Mouse (Mus musculus) hindbrain, embryonic 12.5 days (tissue): ENCODE measurements around the gene Acvrl1. TPM values are rescaled to one million over a fixed set of nuclear protein-coding genes. Genes with fewer than 3 reads are reported as not detected.

Experiments
- ATAC-seq: fragments of 200-750 bp; cut with Nextera tagmentation; 2 replicates; pipeline ENCODE4 v1.8.0; 2017; ENCODE audit warnings: moderate TSS enrichment; ENCODE audit not compliant: low FRiP score
- H3K27ac ChIP-seq: fragments of 300-500 bp; sonication (generic); 2 replicates; pipeline ENCODE4 v1.5.1; 2016; ENCODE audit warnings: mild to moderate bottlenecking
- H3K27me3 ChIP-seq: fragments of 300-500 bp; sonication (generic); 2 replicates; pipeline ENCODE4 v1.6.1; 2016; ENCODE audit warnings: mild to moderate bottlenecking
- H3K36me3 ChIP-seq: fragments of 300-500 bp; sonication (generic); 2 replicates; pipeline ENCODE4 v1.6.1; 2016; ENCODE audit warnings: mild to moderate bottlenecking
- H3K4me1 ChIP-seq: fragments of 300-500 bp; sonication (generic); 2 replicates; pipeline ENCODE4 v1.6.1; 2016
- H3K4me2 ChIP-seq: fragments of 300-500 bp; sonication (generic); replicated peaks from 2 replicates; pipeline ENCODE4 v1.6.1; 2016; ENCODE audit warnings: mild to moderate bottlenecking
- H3K4me3 ChIP-seq: fragments of 300-500 bp; sonication (generic); 2 replicates; pipeline ENCODE4 v1.5.1; 2016; ENCODE audit warnings: mild to moderate bottlenecking
- H3K9ac ChIP-seq: fragments of 300-500 bp; sonication (generic); 2 replicates; pipeline ENCODE4 v1.6.1; 2016; ENCODE audit warnings: mild to moderate bottlenecking, moderate library complexity
- H3K9me3 ChIP-seq: fragments of 300-500 bp; sonication (generic); replicated peaks from 2 replicates; pipeline ENCODE4 v1.6.1; 2016; ENCODE audit warnings: mild to moderate bottlenecking
- WGBS: fragments of 180-500 bp; shearing (Covaris S2); methylation state at CpG from one replicate; pipeline ENCODE4 v1.1.7; 2016; 5-methylcytosine and 5-hydroxymethylcytosine counted together
- polyA plus RNA-seq: library from polyadenylated mRNA; unstranded; fragments of >200 nt; fragmentation: Nextera tagmentation; extraction: Ambion mirVana; gene quantifications from 2 replicates; pipeline ENCODE4 v1.2.1, GENCODE M21; 2016

The Acvrl1 gene
- polyA plus RNA-seq, 1 experiment from 2014 or later, result 11.6 TPM

GRCm38 (mm10) chr15:101145424-101146099 lies 17.2 kb downstream of the Acvrl1 start:
- peak; percentile 84 for ATAC-seq
- Histone ChIP-seq H3K4me3 (no peak overlapping the region), H3K4me2 (peak overlapping the region; percentile 38), H3K36me3 (no peaks in the 10 kb centered on the region), H3K9me3 (no peaks in the 10 kb centered on the region), H3K27ac (no peak overlapping the region), H3K27me3 (no peaks in the 10 kb centered on the region; the same call in 1 of the 2 replicates), H3K4me1 (peaks cover 42% of the 10 kb centered on the region), H3K9ac (0 out of 2 replicates have a peak overlapping the region, but pooled peaks have one; percentile 13)
- whole genome bisulfite sequencing, result 9% methylated on average over 19 of the region's 19 CpGs

- no peak for ATAC-seq
- no peaks in the 10 kb centered on the region for H3K36me3 ChIP-seq
- H3K4me1 ChIP-seq, result peaks cover 37% of the 10 kb centered on the region
These were observed 18.0 kb downstream of the Acvrl1 start for GRCm38 (mm10) chr15:101146100-101146965.

GRCm38 (mm10) chr15:101147115-101147909 lies 19.0 kb downstream of the Acvrl1 start:
- no peaks in the 10 kb centered on the region for H3K36me3 ChIP-seq
- no peak overlapping the region for H3K27ac ChIP-seq
- H3K4me3 ChIP-seq, result no peak overlapping the region
- H3K27me3 ChIP-seq, result no peaks in the 10 kb centered on the region; the same call in 1 of the 2 replicates
- H3K4me2 ChIP-seq, result no peak overlapping the region
- H3K4me1 ChIP-seq, result peaks cover 37% of the 10 kb centered on the region
- ATAC-seq, result no peak
- no peak overlapping the region for H3K9ac ChIP-seq
- no peaks in the 10 kb centered on the region for H3K9me3 ChIP-seq
- WGBS, result 79% methylated on average over 16 of the region's 16 CpGs

More at GRCm38 (mm10) chr15:101146100-101146965, 18.0 kb downstream of the Acvrl1 start:
- Histone ChIP-seq H3K27ac (peak overlapping the region; percentile 44; the same call in 1 of the 2 replicates), H3K27me3 (no peaks in the 10 kb centered on the region; the same call in 1 of the 2 replicates), H3K9me3 (no peaks in the 10 kb centered on the region), H3K4me3 (no peak overlapping the region), H3K9ac (peak overlapping the region; percentile 13; the same call in 1 of the 2 replicates), H3K4me2 (no peak overlapping the region)
- 68% methylated on average over 15 of the region's 15 CpGs for WGBS

GRCm38 (mm10) chr15:101147910-101148273 lies 19.6 kb downstream of the Acvrl1 start:
- no peaks in the 10 kb centered on the region for H3K36me3 ChIP-seq
- WGBS, result 67% methylated on average over 6 of the region's 6 CpGs
- no peak overlapping the region for H3K9ac ChIP-seq
- H3K27me3 ChIP-seq, result no peaks in the 10 kb centered on the region; the same call in 1 of the 2 replicates
- H3K4me3 ChIP-seq, result no peak overlapping the region
- no peak overlapping the region for H3K4me2 ChIP-seq
- no peak for ATAC-seq
- H3K4me1 ChIP-seq, result peaks cover 33% of the 10 kb centered on the region
- H3K27ac ChIP-seq, result no peak overlapping the region
- no peaks in the 10 kb centered on the region for H3K9me3 ChIP-seq

GRCm38 (mm10) chr15:101148604-101149003 lies 20.3 kb downstream of the Acvrl1 start:
- H3K4me2 ChIP-seq, result no peak overlapping the region
- no peaks in the 10 kb centered on the region for H3K9me3 ChIP-seq
- WGBS, result 81% methylated on average over 6 of the region's 6 CpGs
- no peak overlapping the region for H3K9ac ChIP-seq
- no peak overlapping the region for H3K27ac ChIP-seq
- H3K4me3 ChIP-seq, result no peak overlapping the region
- peaks cover 26% of the 10 kb centered on the region for H3K4me1 ChIP-seq
- ATAC-seq, result no peak
- no peaks in the 10 kb centered on the region for H3K27me3 ChIP-seq
- no peaks in the 10 kb centered on the region for H3K36me3 ChIP-seq

- WGBS, result 81% methylated on average over 9 of the region's 9 CpGs
- no peak overlapping the region for H3K4me3 ChIP-seq
- no peak for ATAC-seq
These were observed 23.3 kb downstream of the Acvrl1 start for GRCm38 (mm10) chr15:101151409-101152261.

GRCm38 (mm10) chr15:101154700-101155616 lies 26.6 kb downstream of the Acvrl1 start:
- H3K27ac ChIP-seq, result no peak overlapping the region
- no peaks in the 10 kb centered on the region for H3K27me3 ChIP-seq
- peaks cover 4% of the 10 kb centered on the region for H3K4me1 ChIP-seq
- peaks cover 10% of the 10 kb centered on the region; the same call in 1 of the 2 replicates for H3K9me3 ChIP-seq
- no peaks in the 10 kb centered on the region for H3K36me3 ChIP-seq
- no peak overlapping the region for H3K9ac ChIP-seq
- no peak overlapping the region for H3K4me3 ChIP-seq
- no peak for ATAC-seq
- no peak overlapping the region for H3K4me2 ChIP-seq
- WGBS, result 81% methylated on average over 7 of the region's 7 CpGs

More at GRCm38 (mm10) chr15:101151409-101152261, 23.3 kb downstream of the Acvrl1 start:
- no peaks in the 10 kb centered on the region for H3K36me3 ChIP-seq
- no peak overlapping the region for H3K27ac ChIP-seq
- H3K9ac ChIP-seq, result no peak overlapping the region
- H3K9me3 ChIP-seq, result peaks cover 4% of the 10 kb centered on the region; the same call in 1 of the 2 replicates
- H3K4me1 ChIP-seq, result peaks cover 7% of the 10 kb centered on the region; the same call in 1 of the 2 replicates
- no peaks in the 10 kb centered on the region for H3K27me3 ChIP-seq
- H3K4me2 ChIP-seq, result no peak overlapping the region

GRCm38 (mm10) chr15:101160128-101160527 lies 31.8 kb downstream of the Acvrl1 start:
- no peak for ATAC-seq
- Histone ChIP-seq H3K36me3 (no peaks in the 10 kb centered on the region), H3K27ac (peak overlapping the region; percentile 71), H3K27me3 (0 out of 2 replicates have a peak, but pooled peaks cover 3% of the 10 kb centered on the region), H3K4me3 (no peak overlapping the region), H3K9me3 (peaks cover 10% of the 10 kb centered on the region; the same call in 1 of the 2 replicates), H3K4me1 (peaks cover 38% of the 10 kb centered on the region), H3K4me2 (peak overlapping the region; percentile 39), H3K9ac (0 out of 2 replicates have a peak overlapping the region, but pooled peaks have one; percentile 23)
- WGBS, result 44% methylated on average over 1 of the region's 1 CpGs

- peaks cover 38% of the 10 kb centered on the region for H3K4me1 ChIP-seq
- ATAC-seq, result peak; percentile 76
- H3K4me2 ChIP-seq, result peak overlapping the region; percentile 39
- H3K4me3 ChIP-seq, result no peak overlapping the region
- 0 out of 2 replicates have a peak overlapping the region, but pooled peaks have one; percentile 23 for H3K9ac ChIP-seq
- H3K27me3 ChIP-seq, result 0 out of 2 replicates have a peak, but pooled peaks cover 3% of the 10 kb centered on the region
- WGBS, result 20% methylated on average over 7 of the region's 7 CpGs
- peaks cover 10% of the 10 kb centered on the region; the same call in 1 of the 2 replicates for H3K9me3 ChIP-seq
- H3K27ac ChIP-seq, result peak overlapping the region; percentile 71
- H3K36me3 ChIP-seq, result no peaks in the 10 kb centered on the region
These were observed 32.3 kb downstream of the Acvrl1 start for GRCm38 (mm10) chr15:101160591-101160990.

GRCm38 (mm10) chr15:101161534-101161933 lies 33.2 kb downstream of the Acvrl1 start:
- no peak overlapping the region; the same call in 1 of the 2 replicates for H3K27ac ChIP-seq
- H3K9me3 ChIP-seq, result peaks cover 7% of the 10 kb centered on the region; the same call in 1 of the 2 replicates
- no peaks in the 10 kb centered on the region for H3K36me3 ChIP-seq
- H3K4me2 ChIP-seq, result no peak overlapping the region
- ATAC-seq, result no peak
- no peak overlapping the region for H3K4me3 ChIP-seq
- H3K4me1 ChIP-seq, result peaks cover 38% of the 10 kb centered on the region
- H3K27me3 ChIP-seq, result 0 out of 2 replicates have a peak, but pooled peaks cover 5% of the 10 kb centered on the region
- H3K9ac ChIP-seq, result no peak overlapping the region
- WGBS, result 78% methylated on average over 7 of the region's 7 CpGs
